Mouse (Mus musculus) left cerebral cortex, adult 2 months (tissue): ENCODE data around the gene Grb14. TPM values are rescaled to one million over a fixed set of nuclear protein-coding genes. Genes with fewer than 3 reads are reported as not detected.

Experiments
- DNase-seq, 2 experiments: peaks; one replicate each; pipeline ENCODE4 v3.0.0; 2021 to 2022; ENCODE audit warnings: low spot score in 2 of 2, mixed read lengths in 1 of 2; ENCODE audit errors: extremely low spot score in 1 of 2
- H3K27ac ChIP-seq: fragments of 200-600 bp; 2 replicates; pipeline ENCODE4 v1.8.1; 2022
- H3K4me3 ChIP-seq: fragments of 200-600 bp; 2 replicates; pipeline ENCODE4 v1.8.1; 2022
- CTCF ChIP-seq: fragments of 200-600 bp; IDR thresholded peaks from 2 replicates; pipeline ENCODE4 v1.8.1; 2022; ENCODE audit warnings: antibody characterized with exemption, mild to moderate bottlenecking, moderate library complexity
- intact Hi-C: fragments of 180-260 bp; cut with DNase I; formaldehyde crosslinking; loops from one replicate; pipeline ENCODE4 v1.15.1; 2025
- total RNA-seq, 2 experiments: library from RNA; stranded (reverse); gene quantifications; 2 replicates each; pipeline ENCODE4 v1.2.3; 2021

Grb14 gene
- total RNA-seq, 2 experiments from 2014 or later: 22.1 to 25.9 TPM

DNA sequence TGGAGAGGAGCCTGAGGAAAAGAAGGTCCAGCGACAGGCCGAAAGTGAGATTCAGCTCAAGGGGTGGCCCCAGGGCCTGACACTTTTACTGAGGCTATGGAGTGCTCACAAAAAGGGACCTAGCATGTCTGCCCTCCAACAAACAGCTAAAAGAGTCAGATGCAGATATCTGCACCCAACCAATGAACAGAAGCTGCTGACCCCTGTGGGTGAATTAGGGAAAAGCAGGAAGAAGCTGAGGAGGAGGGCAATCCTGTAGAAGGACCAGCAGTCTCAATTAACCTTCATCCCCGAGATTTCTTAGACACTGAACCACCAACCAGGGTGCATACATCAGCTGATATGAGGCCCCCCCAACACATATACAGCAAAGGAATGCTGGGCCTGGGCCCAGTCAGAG is 77.3 kb downstream of the Grb14 start:
- Histone ChIP-seq H3K27ac (no peak overlapping the region), H3K4me3 (no peak overlapping the region)
- intact Hi-C loops: loop anchor here (10.0 kb wide), 1 partner anchor 1433 kb away; no protein-coding TSS in a partner anchor
- TF ChIP-seq CTCF: no peak; the same call in none of the 2 replicates
- DNase-seq: no peak

DNA sequence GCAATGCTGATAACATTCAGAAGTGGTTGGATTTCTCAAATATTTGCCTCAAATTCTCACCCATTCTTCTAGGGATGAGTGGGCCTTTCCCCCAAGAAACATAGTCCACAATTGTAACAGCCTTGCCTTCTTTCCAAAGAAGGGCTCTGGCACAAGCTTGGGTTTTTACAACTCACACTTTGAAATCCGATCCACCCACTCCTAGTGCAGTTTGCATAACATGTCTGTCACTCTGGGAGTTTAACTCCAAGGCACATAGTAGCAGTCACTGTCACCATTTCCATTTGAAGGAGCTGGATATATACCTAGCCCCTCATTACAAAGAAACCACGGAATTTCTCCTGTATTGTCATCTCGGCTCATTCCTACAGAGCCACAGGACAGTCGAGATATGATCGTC is 103.9 kb downstream of the Grb14 start:
- Histone ChIP-seq H3K4me3 (no peak overlapping the region), H3K27ac (no peak overlapping the region)
- intact Hi-C loops: no loop called here
- no peak for DNase-seq
- no peak for TF ChIP-seq CTCF

GRCm38 (mm10) chr2:64915448-64915847 is 109.3 kb downstream of the Grb14 start:
- no peak for DNase-seq
- no peak overlapping the region for H3K4me3 ChIP-seq
- intact Hi-C loops: loop anchor here (5.0 kb wide), 1 partner anchor 1408 kb away; no protein-coding TSS in a partner anchor
- H3K27ac ChIP-seq: peak overlapping the region; percentile 42; the same call in 1 of the 2 replicates
- TF ChIP-seq CTCF: peak; percentile 61

DNA sequence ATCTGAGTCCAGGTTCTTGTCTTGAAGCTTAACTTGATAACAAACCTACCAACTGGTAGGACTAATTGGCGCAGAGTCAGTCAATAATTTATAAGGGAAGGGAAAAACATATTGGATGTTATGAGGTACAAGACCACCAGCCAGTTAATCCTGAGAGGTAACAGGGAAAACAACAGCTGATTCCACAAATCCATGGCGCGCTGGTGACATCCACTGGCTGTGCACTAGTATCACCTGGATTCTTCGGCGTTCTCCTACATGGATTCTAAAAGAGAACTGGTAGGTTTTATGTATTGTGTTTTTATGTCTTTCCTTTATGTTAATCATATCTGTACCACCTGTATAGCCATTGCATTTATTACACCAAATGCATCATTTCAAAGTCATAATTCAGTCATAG is 119.9 kb downstream of the Grb14 start:
- Histone ChIP-seq H3K27ac (no peak overlapping the region), H3K4me3 (no peak overlapping the region)
- intact Hi-C loops: loop anchor here (5.0 kb wide), 1 partner anchor 1393 kb away; no protein-coding TSS in a partner anchor
- no peak for DNase-seq
- TF ChIP-seq CTCF: peak; percentile 43

GRCm38 (mm10) chr2:64897844-64898243 is 126.9 kb downstream of the Grb14 start:
- no peak for DNase-seq
- intact Hi-C loops: no loop called here
- Histone ChIP-seq H3K4me3 (no peak overlapping the region), H3K27ac (no peak overlapping the region)
- no peak for TF ChIP-seq CTCF

DNA sequence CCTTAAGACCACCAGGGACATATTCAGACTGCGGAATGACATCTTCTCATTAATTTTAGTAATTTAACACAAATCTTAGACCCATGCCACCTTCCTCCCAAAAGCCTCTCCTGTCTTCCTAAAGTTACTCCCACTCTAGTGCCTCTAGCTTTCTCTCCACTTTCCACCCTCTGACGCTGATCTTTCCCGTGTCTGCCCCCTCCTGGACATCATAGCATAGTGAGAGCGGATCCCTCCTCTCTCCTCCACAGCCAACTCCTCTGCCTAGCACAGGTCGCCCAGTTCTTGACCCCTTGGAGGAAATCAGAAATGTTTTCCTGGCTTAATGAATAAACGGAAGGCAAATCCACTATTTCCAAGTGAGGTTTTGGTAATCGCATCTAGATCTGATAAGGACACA is 131.6 kb downstream of the Grb14 start:
- no peak; the same call in 1 of the 2 replicates for TF ChIP-seq CTCF
- intact Hi-C loops: no loop called here
- H3K4me3 ChIP-seq: no peak overlapping the region
- no peak for DNase-seq
- H3K27ac ChIP-seq: no peak overlapping the region

DNA sequence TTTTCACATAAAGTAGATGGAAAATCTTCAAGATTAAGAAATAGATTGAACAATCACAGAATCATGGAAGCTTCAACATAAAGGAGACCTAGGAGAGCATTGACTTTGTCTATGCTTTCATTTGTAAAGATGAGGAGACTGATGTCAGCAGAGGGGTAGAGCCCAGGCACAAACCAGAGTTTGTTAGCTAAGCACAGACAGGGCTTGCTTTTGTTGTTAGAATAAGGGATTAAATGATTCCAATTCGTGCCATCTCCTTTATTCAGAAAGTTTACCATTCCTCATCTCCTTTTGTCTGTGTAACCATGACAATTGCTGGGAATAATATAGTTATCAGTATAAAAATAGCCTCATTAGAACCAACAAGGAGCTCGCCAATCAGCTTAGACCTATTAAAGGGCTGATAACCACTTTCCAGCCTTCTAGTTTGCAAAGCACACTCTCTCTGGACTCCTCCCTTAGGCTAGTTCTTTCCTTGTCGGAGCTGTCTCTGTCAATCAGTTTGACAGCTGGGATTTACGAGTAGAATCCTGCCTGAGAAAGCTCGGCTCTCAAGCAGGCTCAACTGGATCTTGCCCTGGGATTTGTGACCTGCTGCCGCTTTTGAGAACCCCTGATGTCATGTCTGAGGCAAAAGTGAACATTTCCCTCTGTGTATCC is 137.6 kb downstream of the Grb14 start:
- DNase-seq: no peak
- intact Hi-C loops: no loop called here
- H3K4me3 ChIP-seq: no peak overlapping the region
- no peak for TF ChIP-seq CTCF
- H3K27ac ChIP-seq: no peak overlapping the region; the same call in 1 of the 2 replicates

- intact Hi-C loops: no loop called here
- no peak for TF ChIP-seq CTCF
- no peak for DNase-seq
- H3K27ac ChIP-seq: peak overlapping the region; percentile 24; the same call in 1 of the 2 replicates
- H3K4me3 ChIP-seq: no peak overlapping the region
These were observed 139.1 kb downstream of the Grb14 start for GRCm38 (mm10) chr2:64885696-64886095.

- Histone ChIP-seq H3K4me3 (no peak overlapping the region), H3K27ac (no peak overlapping the region)
- intact Hi-C loops: no loop called here
- TF ChIP-seq CTCF: no peak
- no peak for DNase-seq
These were observed 146.5 kb downstream of the Grb14 start for GRCm38 (mm10) chr2:64878275-64878674.

Other genes with a start within 250 kb of the Grb14 start
- gene Cobll1, start 214.4 kb upstream of the Grb14 start, total RNA-seq: 1 to 10 TPM; 7.0 to 7.1 TPM